Mouse (Mus musculus): ENCODE measurements at regions not wholly inside any gene's neighbourhood (a gene's known extent, or its start where the extent isn't known, plus 50 kb on each side); places are given as distances from the start of the nearest gene placed in this dataset.

- 56% methylated on average over 9 of the region's 9 CpGs for WGBS
- no peaks in the 10 kb centered on the region for H3K4me1 ChIP-seq
- no peaks in the 10 kb centered on the region for H3K36me3 ChIP-seq
- H3K27ac ChIP-seq: no peak overlapping the region
- H3K9me3 ChIP-seq: no peaks in the 10 kb centered on the region
- no peak overlapping the region for H3K9ac ChIP-seq
- H3K4me2 ChIP-seq: no peak overlapping the region
- no peak for ATAC-seq (ENCODE audit: insufficient read depth, low FRiP score, low read depth)
- no peak overlapping the region for H3K4me3 ChIP-seq (replicated peaks)
- H3K27me3 ChIP-seq (replicated peaks): no peaks in the 10 kb centered on the region
These were observed 648.2 kb upstream of the 3110018I06Rik start for GRCm38 (mm10) chr12:106840150-106840651.

- no peak for ATAC-seq (ENCODE audit: insufficient read depth, low FRiP score, low read depth)
- Histone ChIP-seq H3K4me2 (no peak overlapping the region), H3K36me3 (no peaks in the 10 kb centered on the region)
These were observed 646.4 kb upstream of the 3110018I06Rik start for GRCm38 (mm10) chr12:106841996-106842395.

GRCm38 (mm10) chr12:106842396-106842795 is 646.0 kb upstream of the 3110018I06Rik start:
- ATAC-seq (ENCODE audit: insufficient read depth, low FRiP score, low read depth): no peak
- no peak overlapping the region for H3K9ac ChIP-seq
- WGBS: 51% methylated on average over 8 of the region's 8 CpGs
- H3K4me1 ChIP-seq: no peaks in the 10 kb centered on the region
- no peaks in the 10 kb centered on the region for H3K9me3 ChIP-seq
- no peaks in the 10 kb centered on the region for H3K27me3 ChIP-seq (replicated peaks)
- H3K4me2 ChIP-seq: no peak overlapping the region
- no peaks in the 10 kb centered on the region for H3K36me3 ChIP-seq
- no peak overlapping the region for H3K27ac ChIP-seq
- H3K4me3 ChIP-seq (replicated peaks): no peak overlapping the region

More at GRCm38 (mm10) chr12:106841996-106842395, 646.4 kb upstream of the 3110018I06Rik start:
- Histone ChIP-seq H3K4me3 (replicated peaks) (no peak overlapping the region), H3K27me3 (replicated peaks) (no peaks in the 10 kb centered on the region), H3K4me1 (no peaks in the 10 kb centered on the region), H3K9me3 (no peaks in the 10 kb centered on the region), H3K27ac (no peak overlapping the region), H3K9ac (no peak overlapping the region)
- WGBS: 61% methylated on average over 8 of the region's 8 CpGs

GRCm38 (mm10) chr12:106851666-106852065 is 636.8 kb upstream of the 3110018I06Rik start:
- no peaks in the 10 kb centered on the region for H3K4me1 ChIP-seq
- no peak overlapping the region for H3K4me2 ChIP-seq

GRCm38 (mm10) chr12:106852736-106853135 is 635.7 kb upstream of the 3110018I06Rik start:
- Histone ChIP-seq H3K27me3 (replicated peaks) (no peaks in the 10 kb centered on the region), H3K4me3 (replicated peaks) (no peak overlapping the region), H3K36me3 (no peaks in the 10 kb centered on the region), H3K9me3 (no peaks in the 10 kb centered on the region), H3K4me2 (no peak overlapping the region), H3K9ac (no peak overlapping the region), H3K27ac (no peak overlapping the region), H3K4me1 (no peaks in the 10 kb centered on the region)
- 70% methylated on average over 8 of the region's 8 CpGs for WGBS
- ATAC-seq (ENCODE audit: insufficient read depth, low FRiP score, low read depth): no peak

More at GRCm38 (mm10) chr12:106851666-106852065, 636.8 kb upstream of the 3110018I06Rik start:
- Histone ChIP-seq H3K9me3 (no peaks in the 10 kb centered on the region), H3K4me3 (replicated peaks) (no peak overlapping the region), H3K27ac (no peak overlapping the region), H3K36me3 (no peaks in the 10 kb centered on the region), H3K9ac (no peak overlapping the region), H3K27me3 (replicated peaks) (no peaks in the 10 kb centered on the region)
- WGBS: 86% methylated on average over 4 of the region's 4 CpGs
- no peak for ATAC-seq (ENCODE audit: insufficient read depth, low FRiP score, low read depth)

GRCm38 (mm10) chr12:106853711-106854240 is 634.7 kb upstream of the 3110018I06Rik start:
- Histone ChIP-seq H3K27me3 (replicated peaks) (no peaks in the 10 kb centered on the region), H3K4me3 (replicated peaks) (no peak overlapping the region), H3K9ac (no peak overlapping the region), H3K27ac (no peak overlapping the region), H3K4me1 (no peaks in the 10 kb centered on the region), H3K36me3 (no peaks in the 10 kb centered on the region), H3K9me3 (no peaks in the 10 kb centered on the region), H3K4me2 (no peak overlapping the region)
- no peak for ATAC-seq (ENCODE audit: insufficient read depth, low FRiP score, low read depth)
- 32% methylated on average over 11 of the region's 11 CpGs for WGBS

GRCm38 (mm10) chr12:106855520-106855919 is 632.9 kb upstream of the 3110018I06Rik start:
- ATAC-seq (ENCODE audit: insufficient read depth, low FRiP score, low read depth): no peak
- H3K4me2 ChIP-seq: no peak overlapping the region
- no peaks in the 10 kb centered on the region for H3K9me3 ChIP-seq
- no peaks in the 10 kb centered on the region for H3K36me3 ChIP-seq
- no peak overlapping the region for H3K27ac ChIP-seq
- H3K4me1 ChIP-seq: no peaks in the 10 kb centered on the region
- H3K4me3 ChIP-seq (replicated peaks): no peak overlapping the region
- WGBS: 44% methylated on average over 2 of the region's 2 CpGs
- no peaks in the 10 kb centered on the region for H3K27me3 ChIP-seq (replicated peaks)
- H3K9ac ChIP-seq: no peak overlapping the region

- Histone ChIP-seq H3K9ac (no peak overlapping the region), H3K4me2 (no peak overlapping the region), H3K36me3 (no peaks in the 10 kb centered on the region), H3K27me3 (replicated peaks) (no peaks in the 10 kb centered on the region), H3K27ac (no peak overlapping the region), H3K4me1 (no peaks in the 10 kb centered on the region), H3K9me3 (no peaks in the 10 kb centered on the region), H3K4me3 (replicated peaks) (no peak overlapping the region)
- 86% methylated on average over 5 of the region's 5 CpGs for WGBS
- ATAC-seq (ENCODE audit: insufficient read depth, low FRiP score, low read depth): no peak
These were observed 626.8 kb upstream of the 3110018I06Rik start for GRCm38 (mm10) chr12:106861638-106862037.

- H3K9me3 ChIP-seq: no peaks in the 10 kb centered on the region
- no peak for ATAC-seq (ENCODE audit: insufficient read depth, low FRiP score, low read depth)
- no peak overlapping the region for H3K4me2 ChIP-seq
- no peaks in the 10 kb centered on the region for H3K27me3 ChIP-seq (replicated peaks)
- WGBS: 93% methylated on average over 8 of the region's 8 CpGs
- no peak overlapping the region for H3K9ac ChIP-seq
- H3K4me3 ChIP-seq (replicated peaks): no peak overlapping the region
- H3K36me3 ChIP-seq: no peaks in the 10 kb centered on the region
- no peak overlapping the region for H3K27ac ChIP-seq
- no peaks in the 10 kb centered on the region for H3K4me1 ChIP-seq
These were observed 624.4 kb upstream of the 3110018I06Rik start for GRCm38 (mm10) chr12:106864076-106864475.

- no peaks in the 10 kb centered on the region for H3K27me3 ChIP-seq (replicated peaks)
- H3K4me3 ChIP-seq (replicated peaks): no peak overlapping the region
- H3K36me3 ChIP-seq: no peaks in the 10 kb centered on the region
- ATAC-seq (ENCODE audit: insufficient read depth, low FRiP score, low read depth): no peak
- H3K9ac ChIP-seq: no peak overlapping the region
- no peaks in the 10 kb centered on the region for H3K9me3 ChIP-seq
- H3K4me2 ChIP-seq: no peak overlapping the region
- H3K4me1 ChIP-seq: no peaks in the 10 kb centered on the region
- WGBS: 72% methylated on average over 6 of the region's 6 CpGs
- H3K27ac ChIP-seq: no peak overlapping the region
These were observed 620.4 kb upstream of the 3110018I06Rik start for GRCm38 (mm10) chr12:106868036-106868435.

- Histone ChIP-seq H3K36me3 (no peaks in the 10 kb centered on the region), H3K27ac (no peak overlapping the region), H3K9me3 (no peaks in the 10 kb centered on the region), H3K9ac (no peak overlapping the region), H3K4me1 (no peaks in the 10 kb centered on the region), H3K27me3 (replicated peaks) (no peaks in the 10 kb centered on the region), H3K4me3 (replicated peaks) (no peak overlapping the region), H3K4me2 (no peak overlapping the region)
- no peak for ATAC-seq (ENCODE audit: insufficient read depth, low FRiP score, low read depth)
- 46% methylated on average over 11 of the region's 11 CpGs for WGBS
These were observed 617.0 kb upstream of the 3110018I06Rik start for GRCm38 (mm10) chr12:106871481-106871880.

- WGBS: 86% methylated on average over 11 of the region's 11 CpGs
- H3K4me3 ChIP-seq (replicated peaks): no peak overlapping the region
- H3K9me3 ChIP-seq: no peaks in the 10 kb centered on the region
- H3K27me3 ChIP-seq (replicated peaks): no peaks in the 10 kb centered on the region
- no peaks in the 10 kb centered on the region for H3K4me1 ChIP-seq
- ATAC-seq (ENCODE audit: insufficient read depth, low FRiP score, low read depth): no peak
- no peak overlapping the region for H3K27ac ChIP-seq
- H3K36me3 ChIP-seq: no peaks in the 10 kb centered on the region
- H3K4me2 ChIP-seq: no peak overlapping the region
- no peak overlapping the region for H3K9ac ChIP-seq
These were observed 615.3 kb upstream of the 3110018I06Rik start for GRCm38 (mm10) chr12:106872966-106873730.
